Mouse (Mus musculus) lung, adult 2 months (tissue): ENCODE results near the gene Atg7.

Source experiments
- CTCF ChIP-seq: fragments of 200-500 bp; IDR thresholded peaks from 2 replicates; pipeline ENCODE4 v1.5.1; 2011; ENCODE audit warnings: mild to moderate bottlenecking, low read length, control low read depth; ENCODE audit not compliant: insufficient read depth
- POLR2A ChIP-seq: fragments of 200-500 bp; IDR thresholded peaks from 2 replicates; pipeline ENCODE4 v1.6.1; 2011; ENCODE audit warnings: low read depth, mild to moderate bottlenecking, control low read depth, low read length, borderline replicate concordance; ENCODE audit errors: extremely low read depth

DNA sequence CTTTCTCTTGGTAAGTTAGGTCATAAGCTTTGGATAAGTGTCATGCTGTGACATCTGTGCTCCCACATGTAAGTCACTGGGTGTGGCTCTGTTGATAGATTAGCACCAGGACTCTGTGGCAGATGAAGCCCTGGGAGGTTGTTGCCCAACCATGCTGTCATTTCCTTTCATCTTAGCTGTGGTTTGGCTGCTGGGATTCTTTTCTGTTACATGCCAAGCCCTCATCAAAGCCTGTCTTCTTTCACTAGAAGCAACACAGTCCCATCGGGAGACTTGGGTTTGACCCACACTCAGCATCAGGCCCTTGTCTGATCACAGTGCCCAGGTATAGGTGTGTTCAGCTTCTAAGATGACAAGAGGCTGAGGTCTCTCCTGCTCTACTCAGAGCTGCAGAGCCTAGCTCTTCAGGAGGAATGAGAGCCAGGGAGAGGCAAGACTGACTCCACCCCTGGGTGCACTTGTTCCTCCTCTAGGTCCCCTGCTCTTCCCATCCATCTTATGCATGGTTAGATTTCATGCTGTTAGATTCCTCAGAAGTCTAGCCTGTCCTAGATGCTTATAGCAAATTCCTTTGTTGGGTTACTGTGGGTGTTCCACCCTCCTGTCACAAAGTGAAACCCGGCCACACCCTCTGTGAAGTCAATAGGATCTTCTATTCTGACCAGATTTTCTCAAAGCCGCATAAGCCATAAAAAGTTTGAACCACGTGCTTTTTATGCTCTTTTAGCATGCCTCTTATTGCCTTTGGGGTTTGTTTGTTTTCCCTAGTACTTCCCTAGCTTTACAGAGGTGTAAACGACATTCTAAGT lies 17.3 kb downstream of the Atg7 start:
- no peak for TF ChIP-seq POLR2A
- no peak for TF ChIP-seq CTCF
